Mouse (Mus musculus): ENCODE data around the gene Trib2. TPM values are rescaled to one million over a fixed set of nuclear protein-coding genes. Genes with fewer than 3 reads are reported as not detected.

The Trib2 gene
- polyA plus RNA-seq, 1 experiment from 2014 or later: 40.3 TPM

DNA sequence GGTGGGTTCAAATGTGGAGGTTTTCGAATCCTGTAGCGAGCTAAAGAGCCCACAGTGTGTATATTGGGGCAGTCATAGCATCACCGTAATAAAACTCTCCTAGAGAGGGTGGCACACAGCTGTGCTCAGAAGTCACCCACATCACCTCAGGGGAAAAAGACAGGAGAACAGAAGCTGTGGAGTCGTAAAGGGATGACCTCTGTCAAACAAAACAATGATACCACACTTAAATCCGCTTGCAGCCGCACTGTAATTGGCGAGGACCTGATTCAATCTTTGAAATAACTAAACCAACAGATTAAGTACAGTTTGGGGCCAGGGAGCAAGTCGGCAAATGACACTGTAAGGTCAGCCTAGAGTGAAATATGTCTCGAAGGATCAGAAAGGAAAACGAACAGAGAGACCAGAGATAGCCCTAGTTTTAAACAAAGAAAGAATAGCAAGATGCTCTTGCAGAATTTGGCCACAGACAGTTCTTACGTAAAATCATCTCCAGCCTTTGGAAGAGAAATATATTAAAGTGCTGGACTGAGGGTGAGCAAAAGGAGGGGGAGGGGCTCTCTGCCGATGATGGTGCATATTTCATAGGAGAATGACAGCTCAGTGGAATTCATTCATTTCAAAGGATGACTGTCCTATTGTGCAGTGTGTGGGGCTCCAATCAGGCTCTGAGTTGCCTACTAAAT, 3.4 kb downstream of the Trib2 start:
- Histone ChIP-seq H3K27ac (replicated peaks) (peak overlapping the region; percentile 98), H3K4me1 (peaks cover 50% of the 10 kb centered on the region), H3K36me3 (peaks cover 27% of the 10 kb centered on the region), H3K27me3 (replicated peaks) (no peaks in the 10 kb centered on the region), H3K4me2 (peak overlapping the region; percentile 80), H3K9ac (peak overlapping the region; percentile 95), H3K4me3 (peak overlapping the region; percentile 68), H3K9me3 (no peaks in the 10 kb centered on the region)
- 13% methylated on average over 12 of the region's 12 CpGs for WGBS
- no peak for ATAC-seq (ENCODE audit: extremely low read depth, insufficient number of reproducible peaks, low FRiP score, low TSS enrichment)

DNA sequence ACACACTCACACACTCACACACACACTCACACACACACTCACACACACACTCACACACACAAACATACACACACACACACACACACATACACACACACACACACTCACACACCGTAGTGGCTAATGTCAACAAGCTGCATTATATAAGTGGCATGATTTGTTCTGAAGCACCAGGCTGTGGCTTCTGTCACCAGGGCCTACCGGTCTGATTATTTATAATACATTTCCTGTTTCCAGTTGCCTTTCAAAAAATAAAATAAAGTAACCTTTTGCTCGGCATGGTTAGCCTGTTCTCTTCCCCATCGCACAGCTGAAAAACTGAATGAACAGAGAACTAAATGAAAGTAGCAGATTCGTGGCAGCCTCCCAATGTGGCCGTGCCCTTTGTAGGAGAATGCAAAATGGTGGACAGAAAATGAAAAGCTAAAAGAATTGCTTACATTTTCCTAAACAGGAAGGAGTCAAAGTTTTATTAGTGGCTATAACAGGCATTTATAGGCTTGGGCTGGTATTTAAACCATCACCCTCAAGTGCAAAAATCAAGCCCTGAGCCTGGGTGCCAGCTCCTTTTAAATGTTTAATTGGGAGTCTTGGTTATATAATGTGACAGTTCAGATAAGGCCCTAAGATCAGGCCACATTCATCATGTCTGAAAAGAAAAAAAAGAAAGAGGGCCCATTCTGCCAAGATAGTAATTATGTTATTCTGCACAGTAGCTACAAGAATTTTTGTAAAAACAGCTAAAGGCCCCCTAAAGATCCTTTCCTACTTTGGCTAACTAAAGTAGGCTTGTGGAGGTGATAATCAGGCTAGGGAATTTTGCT, 4.4 kb downstream of the Trib2 start:
- Histone ChIP-seq H3K36me3 (peaks cover 36% of the 10 kb centered on the region), H3K27ac (replicated peaks) (peak overlapping the region; percentile 98), H3K4me1 (peaks cover 55% of the 10 kb centered on the region), H3K9ac (peak overlapping the region; percentile 95), H3K9me3 (no peaks in the 10 kb centered on the region), H3K4me2 (peak overlapping the region; percentile 80), H3K4me3 (peak overlapping the region; percentile 68), H3K27me3 (replicated peaks) (no peaks in the 10 kb centered on the region)
- WGBS: 33% methylated on average over 6 of the region's 6 CpGs
- ATAC-seq (ENCODE audit: extremely low read depth, insufficient number of reproducible peaks, low FRiP score, low TSS enrichment): no peak

DNA sequence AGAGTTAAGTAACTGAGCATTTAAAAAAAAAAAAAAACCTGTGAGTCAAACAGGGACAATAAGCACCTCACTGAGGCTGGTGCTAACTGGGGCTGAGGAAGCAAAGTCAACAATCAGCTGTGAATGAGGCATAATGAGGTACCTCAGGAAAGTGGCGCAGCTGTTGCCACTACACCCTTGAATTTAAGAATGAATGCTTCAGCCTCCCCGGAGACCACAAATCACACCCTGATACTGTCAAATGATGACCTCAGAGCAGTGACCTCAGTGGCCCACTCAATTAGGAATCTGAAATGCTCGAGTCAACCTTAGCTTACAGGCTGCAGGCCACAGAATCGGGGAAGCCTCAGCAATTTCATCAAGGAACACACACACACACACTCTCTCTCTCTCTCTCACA, 5.0 kb downstream of the Trib2 start:
- H3K36me3 ChIP-seq: peaks cover 43% of the 10 kb centered on the region
- peak overlapping the region; percentile 95 for H3K9ac ChIP-seq
- no peaks in the 10 kb centered on the region for H3K27me3 ChIP-seq (replicated peaks)
- no peak for ATAC-seq (ENCODE audit: extremely low read depth, insufficient number of reproducible peaks, low FRiP score, low TSS enrichment)
- H3K4me2 ChIP-seq: peak overlapping the region; percentile 80
- H3K4me3 ChIP-seq: peak overlapping the region; percentile 68
- H3K9me3 ChIP-seq: no peaks in the 10 kb centered on the region
- 22% methylated on average over 4 of the region's 4 CpGs for WGBS
- H3K27ac ChIP-seq (replicated peaks): peak overlapping the region; percentile 98
- peaks cover 60% of the 10 kb centered on the region for H3K4me1 ChIP-seq

DNA sequence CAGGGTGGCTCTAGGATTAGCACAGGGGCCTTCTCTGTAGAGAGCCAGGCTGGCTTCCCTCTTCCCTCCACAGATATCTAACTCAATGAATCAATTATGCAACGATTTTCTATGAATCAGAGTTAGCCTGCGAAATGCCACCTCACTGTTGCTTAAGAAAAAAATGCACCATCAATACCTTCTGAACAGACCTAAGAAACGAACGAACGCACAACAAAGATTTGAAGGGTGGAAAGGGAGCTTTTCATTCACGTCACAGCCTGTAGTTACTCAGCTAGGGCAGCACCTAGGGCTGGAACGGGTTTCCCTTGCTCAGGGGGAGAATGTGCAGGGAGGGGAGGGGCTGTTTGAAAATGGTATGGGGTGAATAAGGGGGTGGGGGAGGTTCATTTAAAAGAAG, 5.8 kb downstream of the Trib2 start:
- Histone ChIP-seq H3K4me1 (peaks cover 62% of the 10 kb centered on the region), H3K9ac (peak overlapping the region; percentile 95), H3K4me3 (peak overlapping the region; percentile 68), H3K9me3 (no peaks in the 10 kb centered on the region), H3K4me2 (peak overlapping the region; percentile 80), H3K27ac (replicated peaks) (no peak overlapping the region; the same call in 1 of the 2 replicates), H3K27me3 (replicated peaks) (no peaks in the 10 kb centered on the region), H3K36me3 (peaks cover 51% of the 10 kb centered on the region)
- WGBS: 39% methylated on average over 7 of the region's 7 CpGs
- no peak for ATAC-seq (ENCODE audit: extremely low read depth, insufficient number of reproducible peaks, low FRiP score, low TSS enrichment)

DNA sequence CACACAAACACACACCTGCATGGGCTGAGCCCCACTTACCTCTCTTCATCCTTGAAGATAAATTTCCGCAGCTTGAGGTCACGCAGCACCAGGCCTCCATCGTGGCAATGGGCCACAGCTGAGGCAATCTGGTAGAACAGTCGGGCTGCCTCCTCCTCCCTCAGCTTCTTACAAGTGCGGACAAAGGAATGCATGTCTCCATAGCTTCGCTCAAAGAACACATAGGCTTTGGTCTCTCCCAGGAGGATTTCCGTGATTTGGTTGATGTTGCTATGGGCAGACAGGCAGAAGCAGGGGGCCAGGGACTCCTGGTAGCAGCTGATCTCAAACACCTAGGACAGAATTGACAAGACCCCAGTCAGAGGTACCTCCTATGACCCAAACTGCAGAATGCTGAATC, 7.1 kb downstream of the Trib2 start:
- peak overlapping the region; percentile 80 for H3K4me2 ChIP-seq
- no peaks in the 10 kb centered on the region for H3K27me3 ChIP-seq (replicated peaks)
- no peak for ATAC-seq (ENCODE audit: extremely low read depth, insufficient number of reproducible peaks, low FRiP score, low TSS enrichment)
- peaks cover 70% of the 10 kb centered on the region for H3K4me1 ChIP-seq
- no peaks in the 10 kb centered on the region for H3K9me3 ChIP-seq
- no peak overlapping the region for H3K4me3 ChIP-seq
- 53% methylated on average over 7 of the region's 7 CpGs for WGBS
- no peak overlapping the region for H3K9ac ChIP-seq
- no peak overlapping the region for H3K27ac ChIP-seq (replicated peaks)
- H3K36me3 ChIP-seq: peaks cover 63% of the 10 kb centered on the region

DNA sequence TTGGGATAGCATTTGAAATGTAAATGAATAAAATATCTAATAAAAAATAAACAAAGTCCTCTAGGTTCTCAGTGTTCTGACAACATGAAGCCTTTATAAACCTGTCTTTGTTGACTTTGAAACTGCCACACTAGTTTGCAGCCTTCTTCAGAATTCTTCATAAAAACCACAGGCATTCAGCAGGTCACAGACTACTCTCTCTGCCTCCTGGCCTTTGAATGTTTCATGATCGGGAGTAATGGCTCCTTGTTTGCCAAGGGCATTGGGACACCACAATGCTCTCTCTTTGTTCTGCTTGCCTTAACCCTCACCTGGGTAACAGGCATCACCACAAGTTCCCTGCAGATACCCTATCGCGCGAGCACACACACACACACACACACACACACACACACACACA, 7.5 kb downstream of the Trib2 start:
- Histone ChIP-seq H3K9me3 (no peaks in the 10 kb centered on the region), H3K4me2 (no peak overlapping the region), H3K36me3 (peaks cover 67% of the 10 kb centered on the region), H3K27me3 (replicated peaks) (no peaks in the 10 kb centered on the region), H3K4me3 (no peak overlapping the region), H3K9ac (no peak overlapping the region), H3K27ac (replicated peaks) (no peak overlapping the region), H3K4me1 (peaks cover 73% of the 10 kb centered on the region)
- WGBS: 88% methylated on average over 4 of the region's 4 CpGs
- ATAC-seq (ENCODE audit: extremely low read depth, insufficient number of reproducible peaks, low FRiP score, low TSS enrichment): no peak

DNA sequence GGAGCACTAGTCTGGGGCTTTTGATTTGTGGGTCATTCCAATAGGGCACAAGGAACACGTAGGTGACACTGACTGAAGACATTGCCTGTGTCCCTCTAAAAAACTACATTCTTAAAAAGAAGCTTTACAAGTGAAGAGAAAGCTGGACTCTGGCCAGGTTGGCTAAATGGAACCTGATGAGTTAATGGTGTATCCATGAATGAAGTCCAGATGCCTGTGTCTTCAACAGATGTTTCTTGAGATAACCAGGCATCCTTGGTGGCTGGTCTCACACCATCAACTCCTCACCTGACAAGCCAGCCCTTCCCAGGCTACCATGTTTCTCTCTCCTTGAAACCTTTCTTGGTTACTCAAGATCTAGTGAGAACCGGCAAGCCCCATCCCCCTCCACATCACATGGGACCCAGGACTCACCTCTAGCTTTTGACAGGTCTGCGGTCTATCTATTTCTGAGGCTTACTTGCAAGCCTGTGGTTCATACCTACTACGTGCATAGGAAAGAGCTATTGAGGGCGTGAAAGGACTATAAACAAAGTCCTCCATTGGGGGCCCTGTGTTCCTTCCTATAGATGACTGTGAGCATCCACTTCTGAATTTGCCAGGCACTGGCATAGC, 8.4 kb downstream of the Trib2 start:
- no peak overlapping the region for H3K27ac ChIP-seq (replicated peaks)
- WGBS: 80% methylated on average over 5 of the region's 5 CpGs
- H3K9ac ChIP-seq: no peak overlapping the region
- no peaks in the 10 kb centered on the region for H3K27me3 ChIP-seq (replicated peaks)
- H3K4me3 ChIP-seq: no peak overlapping the region
- no peaks in the 10 kb centered on the region for H3K9me3 ChIP-seq
- H3K36me3 ChIP-seq: peaks cover 77% of the 10 kb centered on the region
- no peak overlapping the region for H3K4me2 ChIP-seq
- peaks cover 81% of the 10 kb centered on the region for H3K4me1 ChIP-seq
- no peak for ATAC-seq (ENCODE audit: extremely low read depth, insufficient number of reproducible peaks, low FRiP score, low TSS enrichment)

DNA sequence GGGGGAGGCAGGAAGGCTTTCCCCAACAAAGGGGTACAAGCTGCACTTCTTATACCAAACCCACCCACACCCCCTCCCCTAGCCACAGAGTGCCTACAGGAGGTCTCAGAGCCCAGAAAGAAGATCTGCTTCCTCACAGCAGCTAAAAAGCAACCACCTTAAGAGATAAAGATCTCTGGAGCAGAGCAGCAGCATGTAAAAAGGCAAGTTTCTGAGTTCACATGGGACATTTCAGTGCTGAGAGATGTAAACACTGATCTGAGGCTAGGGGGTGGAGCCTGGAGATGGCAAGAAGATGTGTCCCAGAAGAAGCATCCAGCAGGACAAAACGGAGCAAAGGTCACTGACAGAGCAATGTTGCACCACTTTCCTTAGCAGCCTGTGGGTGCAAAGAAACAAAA, 11.8 kb downstream of the Trib2 start:
- ATAC-seq (ENCODE audit: extremely low read depth, insufficient number of reproducible peaks, low FRiP score, low TSS enrichment): no peak
- H3K9me3 ChIP-seq: no peaks in the 10 kb centered on the region
- WGBS: 49% methylated on average over 1 of the region's 1 CpGs
- H3K36me3 ChIP-seq: peaks cover 100% of the 10 kb centered on the region
- H3K4me1 ChIP-seq: peaks cover 82% of the 10 kb centered on the region
- H3K9ac ChIP-seq: 0 out of 2 replicates have a peak overlapping the region, but pooled peaks have one; percentile 17
- H3K4me3 ChIP-seq: no peak overlapping the region
- H3K27ac ChIP-seq (replicated peaks): no peak overlapping the region
- no peak overlapping the region for H3K4me2 ChIP-seq
- no peaks in the 10 kb centered on the region for H3K27me3 ChIP-seq (replicated peaks)

DNA sequence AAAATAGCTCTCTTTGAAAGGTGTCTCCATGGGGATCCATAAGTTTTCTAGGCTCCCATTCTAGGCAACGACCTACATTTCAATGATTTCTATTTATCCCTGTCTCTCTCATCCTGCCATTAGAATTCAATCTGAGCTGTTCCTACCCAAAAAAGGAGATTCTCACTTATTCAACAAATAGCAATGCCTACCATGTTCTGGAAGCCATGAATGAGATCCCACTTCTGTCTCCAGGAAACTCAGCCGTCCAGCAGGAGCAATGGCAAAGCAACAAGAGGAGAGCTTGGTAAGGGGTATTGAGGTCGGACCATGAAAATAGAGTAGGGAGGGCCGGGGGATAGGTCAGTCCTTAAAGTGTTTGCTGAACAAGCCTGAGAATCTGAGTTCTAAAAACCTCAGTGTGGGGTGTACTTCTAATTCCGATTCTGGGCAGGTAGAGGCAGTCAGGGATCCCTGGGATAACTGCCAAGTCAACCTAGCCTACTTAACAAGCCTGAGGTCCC, 12.7 kb downstream of the Trib2 start:
- peaks cover 100% of the 10 kb centered on the region for H3K36me3 ChIP-seq

DNA sequence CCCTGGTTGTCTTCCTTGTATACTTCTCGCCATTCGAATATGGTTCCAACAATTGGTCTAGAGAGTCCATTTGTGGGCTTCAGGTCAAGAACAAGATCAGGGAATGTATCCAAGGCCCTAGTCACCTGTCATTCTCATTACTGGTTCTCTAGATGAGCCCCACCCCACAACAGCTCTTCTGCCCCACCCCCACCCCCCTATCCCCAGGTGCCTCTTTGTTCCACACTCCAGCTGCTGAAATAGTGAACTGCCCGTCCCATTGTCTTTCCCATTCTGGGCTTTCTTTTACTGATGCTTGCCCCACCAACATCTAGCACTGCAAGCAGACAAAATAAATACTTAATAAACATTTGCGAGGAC, 15.2 kb downstream of the Trib2 start:
- Histone ChIP-seq H3K36me3 (peaks cover 99% of the 10 kb centered on the region), H3K27ac (replicated peaks) (peak overlapping the region; percentile 71)
- 80% methylated on average over 4 of the region's 4 CpGs for WGBS

More for the DNA sequence above, 12.7 kb downstream of the Trib2 start:
- Histone ChIP-seq H3K4me1 (peaks cover 84% of the 10 kb centered on the region), H3K27me3 (replicated peaks) (no peaks in the 10 kb centered on the region), H3K4me3 (no peak overlapping the region), H3K9ac (no peak overlapping the region), H3K9me3 (no peaks in the 10 kb centered on the region), H3K4me2 (no peak overlapping the region), H3K27ac (replicated peaks) (no peak overlapping the region)
- 74% methylated on average over 5 of the region's 5 CpGs for WGBS
- no peak for ATAC-seq (ENCODE audit: extremely low read depth, insufficient number of reproducible peaks, low FRiP score, low TSS enrichment)

DNA sequence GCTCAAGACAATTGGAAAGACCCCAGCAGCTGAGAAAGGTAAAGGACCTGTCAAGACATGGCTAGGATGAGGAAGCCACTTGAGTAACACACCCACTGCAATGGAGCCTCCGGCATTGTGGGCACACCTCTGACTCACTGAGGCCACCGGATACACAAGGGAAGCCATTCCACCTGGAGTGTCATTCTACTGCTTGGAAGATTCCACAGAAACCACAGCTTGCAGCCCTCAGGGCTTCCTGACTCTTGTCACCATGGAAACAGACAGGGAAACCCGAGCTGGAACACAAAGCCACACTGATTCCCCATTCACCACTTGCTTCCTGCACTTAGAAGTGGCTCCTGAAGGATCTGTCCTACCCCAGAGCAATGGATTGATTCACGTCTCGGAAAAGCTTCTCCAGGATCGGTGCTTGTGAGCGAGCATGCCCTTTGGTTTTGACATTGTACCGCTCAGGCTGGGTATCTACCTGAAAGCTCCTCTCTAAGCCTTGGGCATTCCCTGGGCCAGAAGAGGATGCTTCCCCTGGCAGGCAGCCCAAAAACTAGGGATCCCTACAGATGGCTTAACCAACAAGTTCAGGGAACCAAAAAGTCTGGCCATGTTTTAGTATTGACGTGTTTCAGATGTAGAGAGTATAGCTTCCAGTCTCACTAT, 15.7 kb downstream of the Trib2 start:
- peak overlapping the region; percentile 71 for H3K27ac ChIP-seq (replicated peaks)
- H3K4me1 ChIP-seq: peaks cover 88% of the 10 kb centered on the region
- H3K4me3 ChIP-seq: no peak overlapping the region
- ATAC-seq (ENCODE audit: extremely low read depth, insufficient number of reproducible peaks, low FRiP score, low TSS enrichment): no peak
- WGBS: 62% methylated on average over 9 of the region's 9 CpGs
- H3K36me3 ChIP-seq: peaks cover 99% of the 10 kb centered on the region
- no peak overlapping the region for H3K9ac ChIP-seq
- no peaks in the 10 kb centered on the region for H3K27me3 ChIP-seq (replicated peaks)
- H3K4me2 ChIP-seq: no peak overlapping the region
- H3K9me3 ChIP-seq: no peaks in the 10 kb centered on the region

More for the DNA sequence above, 15.2 kb downstream of the Trib2 start:
- no peak overlapping the region for H3K4me2 ChIP-seq
- no peak for ATAC-seq (ENCODE audit: extremely low read depth, insufficient number of reproducible peaks, low FRiP score, low TSS enrichment)
- no peak overlapping the region for H3K9ac ChIP-seq
- H3K27me3 ChIP-seq (replicated peaks): no peaks in the 10 kb centered on the region
- H3K4me3 ChIP-seq: no peak overlapping the region
- no peaks in the 10 kb centered on the region for H3K9me3 ChIP-seq
- H3K4me1 ChIP-seq: peaks cover 85% of the 10 kb centered on the region
